Mouse (Mus musculus) left cerebral cortex, adult 2 months (tissue): ENCODE measurements around the gene Tnk2. TPM values are rescaled to one million over a fixed set of nuclear protein-coding genes. Genes with fewer than 3 reads are reported as not detected.
A peak's percentile ranks its signal among the peaks of the same experiment; 100 is the strongest.

Experiments used
- DNase-seq, 2 experiments: peaks; one replicate each; pipeline ENCODE4 v3.0.0; 2021 to 2022; ENCODE audit warnings: low spot score in 2 of 2, mixed read lengths in 1 of 2; ENCODE audit errors: extremely low spot score in 1 of 2
- H3K27ac ChIP-seq: fragments of 200-600 bp; 2 replicates; pipeline ENCODE4 v1.8.1; 2022
- H3K4me3 ChIP-seq: fragments of 200-600 bp; 2 replicates; pipeline ENCODE4 v1.8.1; 2022
- CTCF ChIP-seq: fragments of 200-600 bp; IDR thresholded peaks from 2 replicates; pipeline ENCODE4 v1.8.1; 2022; ENCODE audit warnings: antibody characterized with exemption, mild to moderate bottlenecking, moderate library complexity
- intact Hi-C: fragments of 180-260 bp; cut with DNase I; formaldehyde crosslinking; loops from one replicate; pipeline ENCODE4 v1.15.1; 2025
- total RNA-seq, 2 experiments: library from RNA; stranded (reverse); gene quantifications; 2 replicates each; pipeline ENCODE4 v1.2.3; 2021

Gene Tnk2
- total RNA-seq, 2 experiments from 2014 or later = 239 to 244 TPM

DNA sequence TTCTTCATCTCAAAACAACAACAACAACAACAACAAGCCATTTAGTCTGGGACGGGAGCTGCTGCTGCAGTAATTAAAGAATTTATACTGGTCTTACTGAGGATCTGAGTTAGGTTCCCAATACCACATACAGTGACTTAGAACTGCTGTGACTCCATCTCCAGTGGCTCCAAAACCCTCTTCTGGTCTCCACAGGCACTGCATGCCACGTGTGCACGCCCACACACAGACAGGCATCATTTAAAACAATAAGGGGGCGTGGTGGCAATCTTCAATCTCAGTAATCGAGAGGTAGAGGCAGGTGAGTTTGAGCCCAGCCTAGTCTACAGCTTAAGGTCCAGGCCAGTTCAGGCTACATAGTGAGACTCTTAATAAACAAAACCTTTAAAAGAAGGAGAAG lies 43.5 kb downstream of the Tnk2 start:
- intact Hi-C loops = no loop called here
- H3K4me3 ChIP-seq = no peak overlapping the region
- no peak overlapping the region for H3K27ac ChIP-seq
- DNase-seq = no peak
- TF ChIP-seq CTCF = no peak; the same call in 1 of the 2 replicates

DNA sequence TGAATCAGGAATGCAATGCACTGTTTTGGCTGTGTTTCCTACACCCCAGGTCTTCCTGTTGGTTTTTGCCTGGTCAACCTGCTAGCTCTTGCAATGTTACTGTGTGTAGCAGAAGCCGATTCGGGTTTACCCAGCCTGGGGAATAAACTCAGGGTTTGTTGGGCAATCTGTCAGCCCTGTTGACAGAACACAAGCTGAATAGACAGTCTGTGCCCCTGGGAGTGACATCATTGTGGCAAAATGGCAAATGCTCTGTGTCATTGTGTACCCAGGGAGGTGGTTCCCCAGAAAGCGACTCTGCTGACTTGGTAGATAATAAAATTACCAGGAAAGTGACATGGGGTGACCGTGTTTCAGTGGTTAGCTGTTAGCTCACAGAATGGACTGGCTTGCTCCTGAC lies 45.1 kb downstream of the Tnk2 start:
- no peak for DNase-seq
- Histone ChIP-seq H3K4me3 (no peak overlapping the region), H3K27ac (no peak overlapping the region; the same call in 1 of the 2 replicates)
- no peak for TF ChIP-seq CTCF
- intact Hi-C loops = loop anchor here (1.0 kb wide), 2 partner anchors 50 to 181 kb away; no protein-coding TSS in a partner anchor

DNA sequence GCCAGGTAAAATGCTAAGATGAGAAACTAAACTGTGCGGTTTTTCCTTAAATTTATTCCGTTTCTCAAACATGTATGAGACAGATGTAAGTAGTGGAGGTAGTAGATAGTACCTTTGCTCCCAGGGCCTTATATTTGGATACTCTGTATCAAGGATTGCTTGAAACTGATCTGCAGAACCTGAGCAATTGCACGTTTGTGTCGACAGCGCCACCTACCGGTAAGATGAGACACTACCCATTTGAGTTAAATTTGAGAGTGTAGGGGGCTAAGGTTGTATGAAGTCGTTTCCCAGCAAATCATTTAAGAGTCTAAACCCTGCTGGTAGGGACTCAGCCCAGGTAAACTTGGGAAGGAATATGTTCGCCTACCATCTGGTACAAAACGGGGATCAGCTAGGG lies 45.8 kb downstream of the Tnk2 start:
- no peak overlapping the region for H3K4me3 ChIP-seq
- DNase-seq = peak; percentile 63 to 64
- intact Hi-C loops = loop anchor here (1.0 kb wide), 2 partner anchors 51 to 182 kb away; no protein-coding TSS in a partner anchor
- TF ChIP-seq CTCF = peak; percentile 92
- no peak overlapping the region; the same call in 1 of the 2 replicates for H3K27ac ChIP-seq

DNA sequence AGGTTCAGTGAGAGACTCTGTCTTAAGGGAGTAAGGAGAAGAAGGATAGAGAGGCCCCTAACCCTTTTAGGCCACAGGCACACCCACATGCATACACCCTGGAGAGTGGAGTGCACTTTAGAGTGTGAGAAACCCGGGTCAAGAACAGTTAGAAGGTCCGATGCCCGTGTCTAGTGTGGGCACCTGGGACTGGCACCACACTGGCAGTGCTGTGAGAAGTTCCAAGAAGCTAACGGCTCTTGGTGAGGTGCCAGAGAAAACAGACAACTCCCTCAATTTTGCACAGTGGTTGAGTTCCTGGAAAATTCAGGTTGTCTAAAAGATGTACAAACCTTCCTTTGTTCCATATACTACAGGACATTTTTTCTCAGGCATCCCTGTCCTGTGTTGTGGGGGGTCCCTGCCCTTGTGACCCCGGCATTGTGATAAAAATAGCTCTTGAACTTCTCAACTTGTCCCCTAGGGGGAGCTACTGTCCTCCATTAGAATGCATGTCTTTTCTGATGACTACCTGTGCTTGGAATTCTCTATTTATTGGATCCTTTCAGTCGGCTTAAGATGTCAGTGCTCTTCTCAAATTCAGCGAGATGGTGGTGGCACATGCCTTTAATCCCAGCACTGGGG lies 53.3 kb downstream of the Tnk2 start:
- intact Hi-C loops = no loop called here
- DNase-seq = no peak
- Histone ChIP-seq H3K4me3 (no peak overlapping the region), H3K27ac (no peak overlapping the region)
- TF ChIP-seq CTCF = peak; percentile 70

DNA sequence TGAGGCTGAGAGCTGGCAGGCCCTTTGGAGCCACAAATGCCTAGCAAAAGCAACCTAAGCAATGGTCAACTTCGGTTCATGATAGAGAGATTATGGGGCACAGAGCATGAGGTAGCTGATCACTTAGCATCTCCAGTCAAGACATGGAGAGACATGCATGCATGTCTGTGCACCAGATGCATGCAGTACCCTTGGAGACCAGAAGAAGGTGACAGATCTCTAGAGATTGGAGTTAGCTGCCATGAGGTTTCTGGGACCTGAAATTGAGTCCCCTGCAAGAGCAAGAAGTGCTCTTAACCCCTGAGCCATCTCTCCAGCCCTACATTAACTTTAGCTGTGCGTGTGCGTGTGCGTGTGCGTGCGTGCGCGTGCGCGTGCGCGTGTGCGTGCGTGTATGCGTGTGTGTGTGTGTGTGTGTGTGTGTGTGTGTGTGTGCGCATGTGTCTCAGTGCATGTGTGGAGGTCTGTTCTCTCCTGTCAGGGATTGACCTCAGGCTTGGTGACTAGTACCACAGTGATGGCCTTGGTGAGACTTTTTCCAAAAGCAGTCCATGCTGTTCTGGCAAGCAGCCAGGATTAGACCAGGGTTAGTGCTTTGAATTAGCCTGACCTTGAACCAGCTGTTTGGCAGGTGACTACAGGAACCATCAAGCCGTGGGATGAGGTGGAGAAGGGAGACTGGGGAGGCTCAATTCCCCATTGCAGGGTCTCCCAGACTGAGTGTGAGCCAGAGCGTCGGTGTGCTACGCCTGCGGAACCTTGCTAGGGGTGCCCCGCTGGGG lies 54.2 kb downstream of the Tnk2 start:
- DNase-seq = no peak
- intact Hi-C loops = no loop called here

DNA sequence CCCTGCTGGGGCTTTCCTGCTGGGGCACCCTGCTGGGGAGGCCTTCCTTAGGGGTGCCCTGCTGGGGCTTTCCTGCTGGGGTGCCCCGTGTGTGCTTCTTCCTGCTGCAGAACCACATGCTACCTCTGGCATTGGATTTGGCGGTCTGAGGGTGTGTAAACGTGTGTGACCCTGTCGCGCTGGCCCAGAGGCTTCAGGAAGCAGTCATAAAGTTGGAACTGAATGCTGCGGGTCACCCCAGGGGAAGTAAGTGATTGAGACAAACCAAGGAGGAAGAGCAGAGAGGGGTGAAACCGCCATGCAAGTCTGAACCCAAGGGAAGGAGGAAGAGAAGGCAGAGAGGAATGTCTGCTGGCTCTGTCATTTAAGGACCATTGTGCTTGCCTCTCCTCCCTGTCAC lies 54.9 kb downstream of the Tnk2 start:
- TF ChIP-seq CTCF = no peak
- Histone ChIP-seq H3K4me3 (no peak overlapping the region), H3K27ac (no peak overlapping the region)
- no peak for DNase-seq
- intact Hi-C loops = no loop called here

More for the DNA sequence above, 54.2 kb downstream of the Tnk2 start:
- no peak; the same call in 1 of the 2 replicates for TF ChIP-seq CTCF
- H3K27ac ChIP-seq = no peak overlapping the region
- H3K4me3 ChIP-seq = no peak overlapping the region

DNA sequence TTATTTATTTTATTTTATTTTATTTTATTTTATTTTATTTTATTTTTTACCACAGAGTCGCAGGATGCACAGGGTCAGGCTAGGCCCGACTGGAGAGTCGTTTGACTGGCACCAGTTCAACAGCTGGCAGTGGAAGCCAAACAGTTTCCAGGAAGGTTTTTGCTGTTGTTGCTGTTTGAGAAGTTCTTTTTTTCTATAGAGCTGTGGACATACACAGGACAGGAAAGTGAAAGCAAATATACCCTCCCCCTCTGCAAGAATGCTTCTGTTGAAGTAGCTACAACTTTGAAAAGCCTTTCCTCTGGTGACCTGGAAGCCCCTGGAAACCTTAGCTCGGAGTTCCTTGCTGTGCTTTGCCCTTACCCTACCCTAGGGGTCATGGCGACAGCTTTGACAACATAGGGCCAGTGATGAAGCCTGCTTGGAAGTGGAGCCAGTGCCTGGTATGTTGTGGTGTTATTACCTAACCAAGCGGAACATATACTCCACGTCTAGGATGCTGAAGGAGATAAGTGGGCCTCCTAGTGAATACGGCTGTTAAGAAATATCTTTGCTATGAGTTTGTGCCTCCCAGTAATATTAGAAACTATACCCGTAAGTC lies 59.7 kb downstream of the Tnk2 start:
- TF ChIP-seq CTCF = no peak
- H3K4me3 ChIP-seq = no peak overlapping the region
- intact Hi-C loops = no loop called here
- H3K27ac ChIP-seq = no peak overlapping the region
- no peak for DNase-seq

DNA sequence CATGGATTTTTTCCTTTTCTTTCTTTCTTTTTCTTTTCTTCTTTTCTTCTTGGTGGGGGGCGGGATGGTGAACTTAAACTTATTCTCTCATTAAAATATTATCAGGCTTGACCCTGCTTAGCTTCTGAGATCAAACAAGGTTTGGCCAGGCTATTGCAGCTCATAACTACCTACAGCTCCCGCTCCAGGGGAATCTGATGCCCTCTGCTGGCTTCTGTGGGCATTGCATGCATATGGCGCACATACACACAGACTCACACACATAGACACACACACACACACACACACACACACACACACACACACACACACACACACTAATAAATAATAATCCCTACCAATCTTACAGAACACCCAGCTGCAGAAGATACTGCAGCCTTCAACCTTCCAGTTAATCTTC lies 61.9 kb downstream of the Tnk2 start:
- DNase-seq = no peak
- peak; percentile 2 for TF ChIP-seq CTCF
- intact Hi-C loops = no loop called here
- H3K4me3 ChIP-seq = no peak overlapping the region
- no peak overlapping the region for H3K27ac ChIP-seq

DNA sequence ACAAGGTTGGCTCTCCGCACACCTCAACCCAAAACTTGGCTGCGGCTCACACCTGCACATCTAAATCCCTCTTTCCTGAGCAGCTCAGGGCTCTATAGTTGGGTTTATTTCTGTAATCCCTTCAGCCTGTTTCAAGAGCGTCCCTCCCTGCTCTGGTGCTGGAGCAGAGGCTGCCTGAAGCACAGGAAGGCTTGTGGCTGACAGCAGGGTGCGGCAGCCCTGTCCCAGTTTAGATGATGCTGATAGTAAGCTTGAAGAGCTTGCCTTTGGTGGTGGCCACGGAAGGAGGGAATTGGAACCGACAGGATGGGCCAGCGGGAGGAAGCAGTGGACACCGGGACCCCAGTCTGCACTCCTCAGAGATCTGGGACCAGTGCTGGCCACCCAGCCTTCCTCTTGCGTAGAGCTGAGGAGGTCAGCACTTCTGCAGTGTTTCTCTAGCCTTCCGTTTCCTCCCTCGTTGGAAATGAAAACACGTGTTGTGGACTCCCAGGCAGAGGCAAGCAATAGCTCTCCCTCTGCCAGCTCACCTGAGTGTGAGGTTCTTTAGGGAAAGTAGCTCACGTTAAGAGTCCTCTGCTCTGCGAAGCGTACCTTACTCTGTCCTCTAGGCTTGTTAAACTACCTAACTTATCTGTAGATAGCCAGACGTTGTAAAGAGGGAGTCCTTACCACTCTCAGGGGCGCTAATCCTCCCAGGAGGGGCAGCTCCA lies 63.6 kb downstream of the Tnk2 start:
- no peak overlapping the region for H3K4me3 ChIP-seq

DNA sequence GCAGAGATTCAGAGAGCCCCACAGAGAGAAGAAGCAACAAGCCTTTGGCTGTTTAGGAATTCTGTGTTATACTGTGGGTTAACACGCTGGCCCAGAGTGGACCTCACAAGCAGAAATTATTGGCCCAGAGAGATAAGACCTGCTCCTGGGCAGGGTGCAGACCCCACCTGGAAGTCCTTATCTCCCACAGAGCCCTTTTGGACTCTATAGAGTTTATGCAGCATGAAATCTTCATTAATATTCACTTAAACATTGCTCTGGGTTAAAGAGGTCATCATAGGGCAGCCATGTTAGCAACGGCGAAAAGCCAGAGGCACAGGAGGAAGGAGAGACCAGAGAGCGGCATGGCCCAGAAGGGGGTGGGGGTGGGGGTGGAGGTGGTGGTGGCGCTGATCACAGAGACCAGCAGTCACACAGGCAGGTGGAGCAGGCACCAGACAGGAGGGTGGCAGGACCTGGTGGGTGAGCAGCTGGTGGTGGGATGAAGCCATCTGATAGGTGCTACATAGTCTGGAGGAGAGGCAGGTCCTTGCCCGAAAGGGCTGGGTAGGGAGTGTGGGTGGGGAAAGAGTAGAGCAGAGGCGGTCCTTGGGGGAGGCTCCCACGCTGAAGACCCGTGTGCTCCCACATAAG lies 64.3 kb downstream of the Tnk2 start:
- no peak overlapping the region for H3K4me3 ChIP-seq
- intact Hi-C loops = no loop called here
- no peak overlapping the region for H3K27ac ChIP-seq
- no peak for TF ChIP-seq CTCF
- DNase-seq = no peak

More for the DNA sequence above, 63.6 kb downstream of the Tnk2 start:
- intact Hi-C loops = no loop called here
- no peak for DNase-seq
- no peak for TF ChIP-seq CTCF
- no peak overlapping the region for H3K27ac ChIP-seq

DNA sequence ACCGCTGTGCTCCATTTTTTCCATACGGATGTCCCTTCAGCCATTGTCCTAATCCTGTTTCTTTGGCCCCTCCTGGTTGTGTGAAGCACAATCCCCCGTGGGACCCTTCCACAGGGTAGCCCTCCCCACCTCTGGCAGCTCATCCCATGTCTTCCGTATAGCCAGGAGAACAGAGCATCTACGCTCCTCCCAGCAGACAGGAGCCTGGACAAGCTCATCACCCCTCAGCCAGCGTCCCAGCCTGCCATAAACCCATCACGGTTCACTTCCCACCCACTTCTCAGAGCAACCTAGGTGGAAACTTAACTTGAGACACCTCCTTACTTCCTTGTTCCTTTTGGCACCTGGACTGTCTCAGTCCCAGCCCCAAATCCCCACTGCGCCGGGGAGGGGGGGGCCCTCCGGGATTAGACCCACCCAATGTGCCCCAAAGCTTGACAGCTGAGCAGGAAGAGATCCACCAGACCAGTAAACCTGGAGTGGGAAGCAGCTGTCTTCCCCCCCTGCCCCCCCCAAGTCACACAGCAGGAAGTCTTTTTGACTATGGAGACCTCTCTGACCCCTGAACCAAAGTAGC lies 64.9 kb downstream of the Tnk2 start:
- intact Hi-C loops = no loop called here
- no peak for DNase-seq

More for the DNA sequence above, 64.9 kb downstream of the Tnk2 start:
- TF ChIP-seq CTCF = no peak
- Histone ChIP-seq H3K4me3 (no peak overlapping the region), H3K27ac (no peak overlapping the region)
